Mouse (Mus musculus) liver, adult 2 months (tissue): Measurements from ENCODE around the gene Cryzl2.

Experiments
- CTCF ChIP-seq: fragments of 200-500 bp; IDR thresholded peaks from 2 replicates; pipeline ENCODE4 v1.5.1; 2011; ENCODE audit warnings: low read depth, low read length, control low read depth
- POLR2A ChIP-seq: fragments of 200-500 bp; IDR thresholded peaks from 2 replicates; pipeline ENCODE4 v1.6.1; 2011; ENCODE audit warnings: low read length, control low read depth; ENCODE audit not compliant: insufficient read depth; ENCODE audit errors: extremely low read depth

GRCm38 (mm10) chr1:157532826-157533460 lies 74.6 kb downstream of the Cryzl2 start:
- TF ChIP-seq POLR2A (no peak), CTCF (no peak)
